Mouse (Mus musculus) cerebellum, adult 2 months (tissue): Measurements from ENCODE around the gene Gm44579. TPM values are rescaled to one million over a fixed set of nuclear protein-coding genes. Genes with fewer than 3 reads are reported as not detected.

ENCODE experiments used
- DNase-seq, 2 experiments: peaks; one replicate each; pipeline ENCODE4 v3.0.0; 2021
- H3K27ac ChIP-seq: fragments of 200-500 bp; 2 replicates; pipeline ENCODE4 v1.5.1; 2012; ENCODE audit warnings: low read length, control low read depth, inconsistent platforms; ENCODE audit not compliant: insufficient read depth
- H3K27me3 ChIP-seq: fragments of 200-500 bp; 2 replicates; pipeline ENCODE4 v1.6.1; 2012; ENCODE audit warnings: inconsistent platforms, mild to moderate bottlenecking, low read length, moderate library complexity; ENCODE audit not compliant: control insufficient read depth, insufficient read depth
- H3K4me1 ChIP-seq: fragments of 200-500 bp; 2 replicates; pipeline ENCODE4 v1.6.1; 2011; ENCODE audit warnings: low read length; ENCODE audit not compliant: control insufficient read depth, insufficient read depth
- H3K4me3 ChIP-seq: fragments of 200-500 bp; replicated peaks from 2 replicates; pipeline ENCODE3; 2011; ENCODE audit warnings: mild to moderate bottlenecking, low read depth, low read length, control low read depth; ENCODE audit not compliant: insufficient read depth
- CTCF ChIP-seq: fragments of 200-500 bp; IDR thresholded peaks from 2 replicates; pipeline ENCODE4 v1.5.1; 2011; ENCODE audit warnings: low read depth, mild to moderate bottlenecking, control low read depth, low read length, moderate library complexity, borderline replicate concordance; ENCODE audit not compliant: insufficient read depth
- POLR2A ChIP-seq: fragments of 200-500 bp; IDR thresholded peaks from 2 replicates; pipeline ENCODE4 v1.6.1; 2011; ENCODE audit warnings: low read length, control low read depth, borderline replicate concordance; ENCODE audit not compliant: insufficient read depth
- WGBS: fragments of 180-500 bp; shearing (Covaris S2); methylation state at CpG from one replicate; pipeline ENCODE4 v1.1.7; 2018; 5-methylcytosine and 5-hydroxymethylcytosine counted together
- polyA plus RNA-seq: library from polyadenylated mRNA; depleted of rRNA; stranded (reverse); fragments of >200 nt; gene quantifications from 2 replicates; pipeline ENCODE4 v1.2.3, GENCODE M21; 2012; rRNA removed

The Gm44579 gene
- not detected in 2 replicates for polyA plus RNA-seq

DNA sequence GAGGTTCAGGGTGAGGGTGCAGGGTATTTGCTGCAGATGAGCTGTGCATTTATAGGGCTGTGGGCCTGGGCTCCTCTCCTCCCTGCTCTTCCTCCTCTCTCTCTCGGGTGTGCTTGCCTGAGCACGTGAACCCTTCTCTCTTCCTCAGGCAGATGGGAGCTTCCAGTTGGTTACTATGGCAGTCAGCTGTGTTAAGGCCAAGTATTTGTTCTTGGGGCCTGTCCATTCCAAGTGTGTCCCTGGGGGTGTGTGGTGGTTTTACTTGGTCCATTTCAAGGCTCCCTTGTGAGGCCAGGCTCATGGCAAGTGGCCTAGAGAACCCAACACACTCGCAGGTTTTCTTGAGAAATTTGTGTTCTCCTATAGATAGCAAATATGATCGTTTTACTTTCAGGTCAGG lies at the start of gene Gm44579, which contains the start of gene Olfr287:
TSS of gene Gm44579 (minus strand) at position 101 of the 400 bp plus-strand sequence.
TSS of gene Olfr287 (minus strand) at position 180 of the 400 bp plus-strand sequence.
- WGBS: 16% methylated on average over 4 of the region's 4 CpGs
- DNase-seq: peak in 1 of 2 experiments; percentile 20
- no peak within 1 kb of the TSS for H3K27ac ChIP-seq
- no peaks in the 10 kb centered on the region for H3K4me1 ChIP-seq
- no peak within 1 kb of the TSS for H3K4me3 ChIP-seq
- TF ChIP-seq CTCF (no peak), POLR2A (no peak)
- H3K27me3 ChIP-seq: no peaks in the 10 kb centered on the region

DNA sequence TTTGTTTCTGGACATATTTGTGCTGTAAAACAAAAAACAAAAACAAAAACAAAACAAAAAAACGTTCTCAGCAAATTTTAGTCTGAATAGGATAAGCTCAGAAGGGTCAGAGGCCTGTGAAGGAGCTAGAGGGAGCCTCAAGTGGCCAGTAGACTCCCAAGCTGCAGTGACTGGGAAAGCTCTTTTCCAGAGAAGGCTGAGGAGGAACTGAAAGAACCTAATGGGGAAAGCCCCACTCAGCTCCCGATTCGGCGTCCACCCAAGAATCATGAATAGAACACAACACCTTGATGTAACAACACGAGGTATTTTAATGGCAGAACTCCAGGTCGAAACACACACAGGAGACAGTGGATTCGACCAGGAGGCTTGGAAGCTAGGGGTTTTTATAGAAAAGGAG lies 37.0 kb upstream of the Gm44579 start:
- WGBS: 92% methylated on average over 7 of the region's 7 CpGs
- TF ChIP-seq POLR2A: no peak
- TF ChIP-seq CTCF: no peak
- no peak overlapping the region for H3K27ac ChIP-seq
- H3K27me3 ChIP-seq: no peaks in the 10 kb centered on the region
- peaks cover 5% of the 10 kb centered on the region for H3K4me1 ChIP-seq
- DNase-seq: no peak
- H3K4me3 ChIP-seq: no peak overlapping the region

DNA sequence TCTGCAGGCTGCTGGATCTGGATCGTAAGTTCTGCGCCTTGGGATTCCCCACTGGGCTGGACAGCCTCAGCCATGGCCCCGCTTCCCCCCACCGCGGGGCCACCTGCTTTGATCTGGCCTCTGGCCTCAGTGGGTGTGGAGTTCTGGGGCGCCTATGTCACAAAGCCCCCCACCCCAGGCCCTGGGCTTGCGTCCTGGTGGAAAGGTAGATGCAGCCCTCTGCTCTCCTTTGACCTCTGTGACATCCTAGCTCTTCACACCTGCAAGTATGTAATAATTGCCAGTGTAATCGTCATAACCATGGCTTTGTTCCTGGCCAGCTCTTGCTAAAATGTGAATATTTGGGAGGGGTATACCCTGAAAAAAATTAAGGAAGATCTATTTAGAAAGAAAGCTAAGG lies 36.4 kb upstream of the Gm44579 start, which contains the start of gene H1fnt:
TSS of gene H1fnt (minus strand) at position 101 of the 400 bp plus-strand sequence.
- TF ChIP-seq POLR2A: no peak
- no peak within 1 kb of the TSS for H3K4me3 ChIP-seq
- WGBS: 43% methylated on average over 8 of the region's 8 CpGs
- DNase-seq: no peak
- peaks cover 5% of the 10 kb centered on the region for H3K4me1 ChIP-seq
- H3K27me3 ChIP-seq: no peaks in the 10 kb centered on the region
- no peak within 1 kb of the TSS for H3K27ac ChIP-seq

DNA sequence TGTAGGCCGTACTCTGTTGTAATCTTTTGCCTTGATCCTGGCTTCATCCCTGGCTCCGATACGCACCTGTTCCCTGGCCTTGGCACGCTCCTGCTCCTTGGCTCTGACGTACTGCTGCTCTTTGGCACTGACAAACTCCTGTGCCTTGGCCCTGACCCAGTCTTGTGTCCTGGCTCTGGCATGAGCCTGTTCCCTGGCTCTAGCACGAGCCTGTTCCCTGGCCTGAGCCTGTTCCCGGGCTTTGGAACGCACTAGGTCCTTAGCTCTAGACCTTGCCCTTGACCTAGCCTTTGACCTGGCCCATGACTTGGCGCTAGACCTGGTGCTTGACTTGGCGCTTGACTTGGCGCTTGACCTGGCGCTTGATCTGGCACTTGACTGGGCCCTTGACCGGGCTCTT lies 35.5 kb upstream of the Gm44579 start:
- WGBS: 41% methylated on average over 13 of the region's 13 CpGs
- Histone ChIP-seq H3K27ac (no peak overlapping the region), H3K4me3 (no peak overlapping the region), H3K27me3 (no peaks in the 10 kb centered on the region), H3K4me1 (peaks cover 5% of the 10 kb centered on the region)
- DNase-seq: peak; percentile 56 to 76
- TF ChIP-seq CTCF (no peak), POLR2A (no peak)

DNA sequence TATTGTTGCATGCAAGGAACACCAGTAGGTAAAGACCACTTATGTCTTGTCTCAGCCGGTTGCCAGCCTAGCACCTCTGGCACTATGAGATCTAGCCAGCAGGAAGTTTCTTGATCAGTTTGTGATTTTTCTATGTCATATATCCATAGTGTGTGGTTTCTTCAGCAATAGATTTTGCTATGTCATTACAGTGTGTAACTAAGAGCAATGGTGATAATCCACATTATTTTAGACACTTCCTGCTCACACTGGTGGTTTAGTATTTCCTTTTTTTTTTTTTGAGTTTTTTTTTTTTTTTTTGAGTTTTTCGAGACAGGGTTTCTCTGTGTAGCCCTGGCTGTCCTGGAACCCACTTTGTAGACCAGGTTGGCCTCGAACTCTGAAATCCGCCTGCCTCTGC lies 14.7 kb upstream of the Gm44579 start:
- Histone ChIP-seq H3K27me3 (no peaks in the 10 kb centered on the region), H3K4me1 (no peaks in the 10 kb centered on the region), H3K27ac (no peak overlapping the region), H3K4me3 (no peak overlapping the region)
- no peak for TF ChIP-seq CTCF
- TF ChIP-seq POLR2A: no peak
- DNase-seq: no peak
- 91% methylated on average over 4 of the region's 4 CpGs for WGBS

DNA sequence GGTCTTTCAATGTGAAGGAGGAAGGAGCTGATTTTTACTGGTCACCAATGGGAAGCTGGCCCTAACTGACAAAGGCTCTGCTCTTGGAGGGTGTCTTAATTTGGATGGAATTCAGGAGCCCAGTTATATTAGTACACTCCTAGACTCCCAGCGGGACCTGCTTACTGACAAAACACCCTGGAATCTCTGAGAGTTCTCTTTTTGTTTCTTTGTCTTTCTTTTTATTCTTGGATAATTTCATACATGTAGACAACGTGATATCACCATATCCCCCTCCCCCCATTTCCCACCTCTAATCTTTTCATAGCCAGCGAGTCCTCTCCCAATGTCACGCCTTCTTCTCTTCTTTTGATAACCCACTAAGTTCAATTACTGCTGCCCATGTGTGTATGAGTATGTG lies 13.6 kb upstream of the Gm44579 start, which contains the start of gene Olfr286:
TSS of gene Olfr286 (minus strand) at position 101 of the 400 bp plus-strand sequence.
- Histone ChIP-seq H3K27me3 (no peaks in the 10 kb centered on the region), H3K27ac (no peak within 1 kb of the TSS), H3K4me3 (no peak within 1 kb of the TSS), H3K4me1 (no peaks in the 10 kb centered on the region)
- DNase-seq: no peak
- WGBS: 76% methylated on average over 4 of the region's 4 CpGs
- no peak for TF ChIP-seq CTCF
- TF ChIP-seq POLR2A: no peak

DNA sequence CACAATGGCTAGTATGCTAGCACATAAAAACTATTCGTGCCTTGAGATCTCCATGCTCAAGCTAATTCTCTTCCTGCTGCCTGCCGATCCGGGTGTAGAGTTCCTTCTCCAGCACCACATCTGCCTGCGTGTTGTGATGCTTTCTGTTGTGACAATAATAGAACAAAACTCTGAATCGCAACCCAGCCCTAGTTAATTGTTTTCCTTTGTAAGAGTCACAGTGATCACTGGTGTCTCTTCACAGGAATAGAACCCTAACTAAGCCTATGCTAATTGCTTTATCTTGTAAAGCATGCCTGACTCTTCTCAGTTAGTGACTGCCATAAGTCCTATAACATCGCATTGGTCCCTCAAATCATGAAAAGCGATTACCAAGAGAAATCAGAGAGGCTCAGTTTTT lies 5.3 kb upstream of the Gm44579 start:
- WGBS: 78% methylated on average over 7 of the region's 7 CpGs
- TF ChIP-seq CTCF (no peak), POLR2A (no peak)
- H3K27ac ChIP-seq: no peak overlapping the region

DNA sequence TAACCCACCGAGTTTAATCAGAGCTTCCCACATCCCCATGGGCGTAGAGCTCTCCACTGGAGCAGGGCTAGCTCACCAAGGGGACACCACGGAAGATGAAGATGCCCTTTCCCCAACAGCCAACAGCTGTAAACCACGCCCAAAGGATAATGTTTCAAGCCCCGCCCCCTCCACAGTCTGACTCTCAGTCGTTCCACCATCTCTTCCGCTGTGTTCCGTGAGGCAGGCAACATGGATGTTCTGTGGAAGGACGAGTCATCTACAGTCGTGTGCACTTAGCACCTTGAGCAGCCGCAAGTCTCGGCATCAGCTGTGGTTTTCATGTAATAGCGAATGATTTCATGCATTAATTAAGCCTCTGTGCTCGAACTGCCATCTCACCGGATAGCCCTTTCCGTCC lies 4.8 kb upstream of the Gm44579 start:
- no peak overlapping the region for H3K4me3 ChIP-seq
- 46% methylated on average over 16 of the region's 16 CpGs for WGBS

More for the DNA sequence above, 5.3 kb upstream of the Gm44579 start:
- no peak for DNase-seq
- Histone ChIP-seq H3K4me1 (no peaks in the 10 kb centered on the region), H3K27me3 (no peaks in the 10 kb centered on the region), H3K4me3 (no peak overlapping the region)

More for the DNA sequence above, 4.8 kb upstream of the Gm44579 start:
- Histone ChIP-seq H3K27ac (no peak overlapping the region), H3K4me1 (no peaks in the 10 kb centered on the region), H3K27me3 (no peaks in the 10 kb centered on the region)
- TF ChIP-seq POLR2A (no peak), CTCF (no peak)
- no peak for DNase-seq
